Mouse (Mus musculus) intestine, postnatal 0 days (tissue): ENCODE results near the gene G3bp2. TPM values are rescaled to one million over a fixed set of nuclear protein-coding genes. Genes with fewer than 3 reads are reported as not detected.
A peak's percentile ranks its signal among the peaks of the same experiment; 100 is the strongest.

Experiments
- ATAC-seq: fragments of 200-750 bp; cut with Nextera tagmentation; 2 replicates; pipeline ENCODE4 v1.8.0; 2017; ENCODE audit warnings: mild to moderate bottlenecking, moderate TSS enrichment, moderate library complexity
- H3K27ac ChIP-seq: fragments of 300-500 bp; sonication (generic); 2 replicates; pipeline ENCODE4 v1.5.1; 2014; ENCODE audit warnings: mild to moderate bottlenecking, low read depth, low read length, moderate library complexity
- H3K27me3 ChIP-seq: fragments of 300-500 bp; sonication (generic); replicated peaks from 2 replicates; pipeline ENCODE4 v1.6.1; 2014; ENCODE audit warnings: low read length, mixed read lengths; ENCODE audit not compliant: control insufficient read depth, insufficient read depth
- H3K36me3 ChIP-seq: fragments of 300-500 bp; sonication (generic); 2 replicates; pipeline ENCODE4 v1.6.1; 2014; ENCODE audit warnings: mild to moderate bottlenecking, moderate library complexity; ENCODE audit not compliant: control insufficient read depth, insufficient read depth
- H3K4me1 ChIP-seq: fragments of 300-500 bp; sonication (generic); replicated peaks from 2 replicates; pipeline ENCODE4 v1.6.1; 2014; ENCODE audit warnings: antibody characterized with exemption, low read length, mixed read lengths; ENCODE audit not compliant: control insufficient read depth, insufficient read depth
- H3K4me2 ChIP-seq: fragments of 300-500 bp; sonication (generic); replicated peaks from 2 replicates; pipeline ENCODE4 v1.6.1; 2014; ENCODE audit warnings: low read depth, mild to moderate bottlenecking, moderate library complexity
- H3K4me3 ChIP-seq: fragments of 300-500 bp; sonication (generic); 2 replicates; pipeline ENCODE4 v1.5.1; 2014; ENCODE audit warnings: low read depth, low read length
- H3K9ac ChIP-seq: fragments of 300-500 bp; sonication (generic); 2 replicates; pipeline ENCODE4 v1.6.1; 2014; ENCODE audit warnings: mild to moderate bottlenecking, low read depth, low read length
- H3K9me3 ChIP-seq: fragments of 300-500 bp; sonication (generic); 2 replicates; pipeline ENCODE4 v1.6.1; 2016; ENCODE audit warnings: mixed run types; ENCODE audit not compliant: control insufficient read depth
- CTCF ChIP-seq: sonication (generic); IDR thresholded peaks from 2 replicates; pipeline ENCODE4 v1.5.1; 2016; ENCODE audit warnings: low read depth, mild to moderate bottlenecking, control low read depth, antibody characterized with exemption, moderate library complexity
- WGBS: fragments of 180-500 bp; shearing (Covaris S2); extraction: QIAGEN DNeasy Blood & Tissue Kit; methylation state at CpG from one replicate; pipeline ENCODE4 v1.1.7; 2014; 5-methylcytosine and 5-hydroxymethylcytosine counted together
- polyA plus RNA-seq: library from polyadenylated mRNA; unstranded; fragments of >200 nt; fragmentation: Nextera tagmentation; extraction: Ambion mirVana; gene quantifications from 2 replicates; pipeline ENCODE4 v1.2.1, GENCODE M21; 2015

G3bp2 gene
- polyA plus RNA-seq, 1 experiment from 2014 or later = 121 TPM

GRCm38 (mm10) chr5:92113484-92113883 lies 30.0 kb upstream of the G3bp2 start:
- Histone ChIP-seq H3K27me3 (no peaks in the 10 kb centered on the region), H3K9ac (no peak overlapping the region), H3K27ac (no peak overlapping the region), H3K4me3 (no peak overlapping the region), H3K4me1 (0 out of 2 replicates have a peak, but pooled peaks cover 4% of the 10 kb centered on the region), H3K36me3 (no peaks in the 10 kb centered on the region), H3K4me2 (no peak overlapping the region), H3K9me3 (no peaks in the 10 kb centered on the region)
- WGBS = 90% methylated on average over 7 of the region's 7 CpGs
- ATAC-seq = no peak
- no peak for TF ChIP-seq CTCF

- peak overlapping the region; percentile 21 for H3K4me3 ChIP-seq
- H3K4me2 ChIP-seq = peak overlapping the region; percentile 50
- no peaks in the 10 kb centered on the region for H3K36me3 ChIP-seq
- no peak for TF ChIP-seq CTCF
- no peak for ATAC-seq
- H3K9ac ChIP-seq = 0 out of 2 replicates have a peak overlapping the region, but pooled peaks have one; percentile 17
- 0 out of 2 replicates have a peak, but pooled peaks cover 4% of the 10 kb centered on the region for H3K4me1 ChIP-seq
- H3K27me3 ChIP-seq = no peaks in the 10 kb centered on the region
- 14% methylated on average over 10 of the region's 10 CpGs for WGBS
- no peaks in the 10 kb centered on the region for H3K9me3 ChIP-seq
- H3K27ac ChIP-seq = no peak overlapping the region
These were observed 29.1 kb upstream of the G3bp2 start for GRCm38 (mm10) chr5:92112585-92112984.

GRCm38 (mm10) chr5:92112175-92112574 lies 28.7 kb upstream of the G3bp2 start:
- no peak for TF ChIP-seq CTCF
- Histone ChIP-seq H3K27ac (no peak overlapping the region), H3K4me3 (peak overlapping the region; percentile 21), H3K4me1 (0 out of 2 replicates have a peak, but pooled peaks cover 4% of the 10 kb centered on the region), H3K36me3 (no peaks in the 10 kb centered on the region), H3K4me2 (peak overlapping the region; percentile 50), H3K27me3 (no peaks in the 10 kb centered on the region), H3K9me3 (no peaks in the 10 kb centered on the region), H3K9ac (0 out of 2 replicates have a peak overlapping the region, but pooled peaks have one; percentile 17)
- ATAC-seq = no peak
- 14% methylated on average over 6 of the region's 6 CpGs for WGBS

- H3K4me1 ChIP-seq = 0 out of 2 replicates have a peak, but pooled peaks cover 4% of the 10 kb centered on the region
- 90% methylated on average over 5 of the region's 5 CpGs for WGBS
- H3K4me2 ChIP-seq = no peak overlapping the region
- H3K27ac ChIP-seq = no peak overlapping the region
- TF ChIP-seq CTCF = no peak
- no peak overlapping the region for H3K4me3 ChIP-seq
- H3K36me3 ChIP-seq = no peaks in the 10 kb centered on the region
- H3K27me3 ChIP-seq = no peaks in the 10 kb centered on the region
- ATAC-seq = no peak
- H3K9ac ChIP-seq = no peak overlapping the region
- no peaks in the 10 kb centered on the region for H3K9me3 ChIP-seq
These were observed 27.4 kb upstream of the G3bp2 start for GRCm38 (mm10) chr5:92110818-92111355.

GRCm38 (mm10) chr5:92107282-92107681 lies 23.8 kb upstream of the G3bp2 start:
- Histone ChIP-seq H3K4me3 (no peak overlapping the region), H3K4me1 (no peaks in the 10 kb centered on the region), H3K4me2 (no peak overlapping the region), H3K9ac (no peak overlapping the region), H3K9me3 (no peaks in the 10 kb centered on the region), H3K36me3 (no peaks in the 10 kb centered on the region), H3K27ac (no peak overlapping the region), H3K27me3 (no peaks in the 10 kb centered on the region)
- WGBS = 74% methylated on average over 4 of the region's 4 CpGs
- ATAC-seq = no peak
- TF ChIP-seq CTCF = no peak

- no peak overlapping the region for H3K4me3 ChIP-seq
- no peak overlapping the region for H3K9ac ChIP-seq
- no peaks in the 10 kb centered on the region for H3K27me3 ChIP-seq
- no peaks in the 10 kb centered on the region for H3K36me3 ChIP-seq
- ATAC-seq = peak; percentile 31; the same call in 1 of the 2 replicates
- no peaks in the 10 kb centered on the region for H3K4me1 ChIP-seq
- H3K9me3 ChIP-seq = no peaks in the 10 kb centered on the region
- no peak for TF ChIP-seq CTCF
- WGBS = 44% methylated on average over 10 of the region's 10 CpGs
- H3K4me2 ChIP-seq = no peak overlapping the region
- no peak overlapping the region for H3K27ac ChIP-seq
These were observed 23.0 kb upstream of the G3bp2 start for GRCm38 (mm10) chr5:92106327-92107125.
